Mouse (Mus musculus) thymus, adult 2 months (tissue): ENCODE data around the gene Kri1.

Source experiments
- CTCF ChIP-seq: fragments of 200-500 bp; IDR thresholded peaks from 2 replicates; pipeline ENCODE4 v1.5.1; 2012; ENCODE audit warnings: mild to moderate bottlenecking, control low read depth, low read length, moderate library complexity, borderline replicate concordance; ENCODE audit not compliant: control insufficient read depth, poor library complexity, insufficient read depth; ENCODE audit errors: extremely low read depth
- POLR2A ChIP-seq: fragments of 200-500 bp; IDR thresholded peaks from 2 replicates; pipeline ENCODE4 v1.6.1; 2012; ENCODE audit warnings: mild to moderate bottlenecking, low read length, control low read depth, moderate library complexity; ENCODE audit not compliant: control insufficient read depth, poor library complexity, insufficient read depth; ENCODE audit errors: extremely low read depth

- TF ChIP-seq CTCF (0 out of 2 replicates have a peak, but pooled peaks have one; percentile 31), POLR2A (peak; percentile 91)
Observed at GRCm38 (mm10) chr9:21265000-21265561, 22.7 kb downstream of the Kri1 start, which contains the start of gene Atg4d.
